Mouse (Mus musculus) limb, embryonic 15.5 days (tissue): ENCODE measurements around the gene Tspyl3. TPM values are rescaled to one million over a fixed set of nuclear protein-coding genes. Genes with fewer than 3 reads are reported as not detected.

ENCODE experiments used
- ATAC-seq: fragments of 200-750 bp; cut with Nextera tagmentation; 2 replicates; pipeline ENCODE4 v1.8.0; 2017; ENCODE audit warnings: low read depth, moderate TSS enrichment; ENCODE audit not compliant: insufficient number of reproducible peaks, low FRiP score, low TSS enrichment
- H3K27ac ChIP-seq: fragments of 300-500 bp; sonication (generic); 2 replicates; pipeline ENCODE4 v1.5.1; 2015; ENCODE audit warnings: moderate library complexity, mild to moderate bottlenecking, inconsistent platforms
- H3K27me3 ChIP-seq: fragments of 300-500 bp; sonication (generic); 2 replicates; pipeline ENCODE4 v1.6.1; 2015; ENCODE audit warnings: inconsistent platforms
- H3K36me3 ChIP-seq: fragments of 300-500 bp; sonication (generic); 2 replicates; pipeline ENCODE4 v1.6.1; 2015; ENCODE audit warnings: inconsistent platforms
- H3K4me1 ChIP-seq: fragments of 300-500 bp; sonication (generic); 2 replicates; pipeline ENCODE4 v1.6.1; 2015; ENCODE audit warnings: inconsistent platforms
- H3K4me2 ChIP-seq: fragments of 300-500 bp; sonication (generic); 2 replicates; pipeline ENCODE4 v1.6.1; 2015; ENCODE audit warnings: mild to moderate bottlenecking, inconsistent platforms
- H3K4me3 ChIP-seq: fragments of 300-500 bp; sonication (generic); 2 replicates; pipeline ENCODE4 v1.5.1; 2015; ENCODE audit warnings: mild to moderate bottlenecking, inconsistent platforms
- H3K9ac ChIP-seq: fragments of 300-500 bp; sonication (generic); 2 replicates; pipeline ENCODE4 v1.6.1; 2015; ENCODE audit warnings: inconsistent platforms
- H3K9me3 ChIP-seq: fragments of 300-500 bp; sonication (generic); 2 replicates; pipeline ENCODE4 v1.6.1; 2016; ENCODE audit warnings: inconsistent platforms
- WGBS: fragments of 180-500 bp; shearing (Covaris S2); methylation state at CpG from one replicate; pipeline ENCODE4 v1.1.7; 2015; 5-methylcytosine and 5-hydroxymethylcytosine counted together
- polyA plus RNA-seq: library from polyadenylated mRNA; unstranded; fragments of >200 nt; fragmentation: Nextera tagmentation; extraction: Ambion mirVana; gene quantifications from 2 replicates; pipeline ENCODE4 v1.2.1, GENCODE M21; 2015

The Tspyl3 gene
- polyA plus RNA-seq, 1 experiment from 2014 or later: 14.7 TPM

DNA sequence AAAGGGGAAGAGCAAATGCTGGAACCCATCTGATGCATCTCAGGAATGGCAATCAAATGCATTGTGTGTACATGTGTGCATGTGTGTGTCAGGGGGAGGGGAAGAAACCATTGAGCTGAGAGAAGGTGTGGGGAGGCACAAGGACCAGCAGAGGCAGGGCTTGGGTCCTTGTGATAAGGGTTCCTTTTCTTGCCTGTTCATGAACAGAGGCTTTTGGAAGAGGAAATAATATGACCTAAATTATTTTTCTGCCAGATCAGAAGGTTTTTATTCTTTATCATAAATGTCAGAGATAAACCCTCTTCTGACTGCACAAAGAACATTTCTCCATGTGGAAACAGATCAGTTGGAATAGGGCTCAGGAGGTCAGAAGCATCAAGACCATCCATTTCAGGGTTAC, 3.1 kb downstream of the Tspyl3 start:
- no peaks in the 10 kb centered on the region for H3K27me3 ChIP-seq
- H3K36me3 ChIP-seq: peaks cover 14% of the 10 kb centered on the region; the same call in 1 of the 2 replicates
- H3K27ac ChIP-seq: no peak overlapping the region
- no peaks in the 10 kb centered on the region for H3K9me3 ChIP-seq
- H3K4me3 ChIP-seq: no peak overlapping the region
- H3K4me1 ChIP-seq: peaks cover 13% of the 10 kb centered on the region
- H3K9ac ChIP-seq: no peak overlapping the region
- H3K4me2 ChIP-seq: no peak overlapping the region
- no peak for ATAC-seq

DNA sequence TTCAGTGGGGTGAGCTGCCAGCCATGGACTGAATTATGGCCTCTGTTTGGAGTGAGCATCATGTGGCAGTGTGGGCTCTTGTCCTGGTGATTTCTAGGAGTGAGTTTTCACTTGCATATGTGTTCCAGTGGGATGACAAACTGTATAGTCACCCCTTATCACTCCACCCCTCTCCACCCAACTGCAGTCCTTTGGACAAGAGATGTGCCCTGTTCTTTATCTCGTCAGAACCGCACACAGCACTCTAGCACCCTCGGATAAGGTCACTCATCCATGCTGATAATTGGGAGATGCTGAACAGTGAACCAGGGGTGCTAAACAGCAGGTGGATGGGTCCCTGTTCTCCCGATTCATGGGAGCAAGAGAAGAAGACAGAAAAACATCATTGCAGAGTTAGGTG, 3.6 kb downstream of the Tspyl3 start:
- H3K36me3 ChIP-seq: peaks cover 14% of the 10 kb centered on the region; the same call in 1 of the 2 replicates
- no peak overlapping the region for H3K27ac ChIP-seq
- WGBS: 93% methylated on average over 4 of the region's 4 CpGs
- no peaks in the 10 kb centered on the region for H3K9me3 ChIP-seq
- H3K9ac ChIP-seq: no peak overlapping the region
- H3K4me3 ChIP-seq: no peak overlapping the region
- no peak overlapping the region for H3K4me2 ChIP-seq
- no peaks in the 10 kb centered on the region for H3K27me3 ChIP-seq
- peaks cover 13% of the 10 kb centered on the region for H3K4me1 ChIP-seq
- no peak for ATAC-seq

DNA sequence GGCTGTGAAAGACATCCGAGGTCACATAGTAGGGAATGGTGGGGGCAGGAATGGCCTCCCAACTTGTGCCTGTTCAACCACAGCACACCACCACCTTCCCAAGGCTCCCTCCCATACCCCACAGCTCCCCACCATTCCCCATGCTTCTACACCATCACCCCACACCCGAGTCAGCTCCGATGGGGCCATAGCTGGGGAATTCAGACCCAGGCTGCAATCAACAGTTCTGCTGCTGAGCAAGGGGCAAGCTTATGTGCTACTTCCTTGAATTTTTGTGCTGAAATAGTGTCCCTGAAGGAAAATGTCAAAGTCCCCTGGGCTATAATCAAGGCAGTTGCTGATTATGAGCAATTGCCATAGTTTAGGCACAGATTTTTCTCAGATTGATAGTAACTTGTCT, 6.7 kb downstream of the Tspyl3 start:
- H3K4me3 ChIP-seq: no peak overlapping the region
- H3K4me2 ChIP-seq: no peak overlapping the region
- no peaks in the 10 kb centered on the region for H3K9me3 ChIP-seq
- H3K4me1 ChIP-seq: no peaks in the 10 kb centered on the region
- no peak overlapping the region for H3K27ac ChIP-seq
- peaks cover 14% of the 10 kb centered on the region; the same call in 1 of the 2 replicates for H3K36me3 ChIP-seq
- 67% methylated on average over 3 of the region's 3 CpGs for WGBS
- no peaks in the 10 kb centered on the region for H3K27me3 ChIP-seq
- no peak overlapping the region for H3K9ac ChIP-seq
- ATAC-seq: no peak

DNA sequence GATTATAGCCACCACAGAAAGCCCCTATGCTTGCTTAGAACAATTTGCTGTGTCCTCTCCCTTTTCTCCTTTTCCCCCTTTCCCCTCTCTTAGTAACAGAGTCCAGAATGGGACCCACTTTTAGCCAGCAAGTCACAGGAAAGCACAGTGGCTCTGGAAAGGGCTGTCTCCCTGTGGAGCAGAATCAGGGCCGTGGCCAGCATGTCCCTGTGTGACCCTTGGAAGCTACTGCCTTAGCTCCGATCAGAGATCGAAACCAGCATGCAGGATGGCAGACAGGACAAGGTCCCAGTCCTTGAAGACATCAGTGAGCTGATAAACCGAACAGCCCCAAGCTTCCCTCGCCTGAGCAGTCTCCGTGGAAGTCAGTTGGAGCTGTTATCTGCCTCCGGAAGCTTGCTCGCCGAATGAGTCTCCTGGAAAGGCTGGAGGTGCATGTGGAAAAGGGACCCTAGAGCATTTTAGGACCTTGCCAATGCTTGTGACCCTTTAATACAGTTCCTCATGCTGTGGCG, 7.4 kb downstream of the Tspyl3 start:
- Histone ChIP-seq H3K27ac (no peak overlapping the region), H3K9me3 (no peaks in the 10 kb centered on the region), H3K9ac (no peak overlapping the region), H3K4me1 (no peaks in the 10 kb centered on the region), H3K4me2 (no peak overlapping the region), H3K27me3 (no peaks in the 10 kb centered on the region), H3K36me3 (peaks cover 14% of the 10 kb centered on the region; the same call in 1 of the 2 replicates), H3K4me3 (no peak overlapping the region)
- ATAC-seq: no peak
- 83% methylated on average over 10 of the region's 10 CpGs for WGBS

DNA sequence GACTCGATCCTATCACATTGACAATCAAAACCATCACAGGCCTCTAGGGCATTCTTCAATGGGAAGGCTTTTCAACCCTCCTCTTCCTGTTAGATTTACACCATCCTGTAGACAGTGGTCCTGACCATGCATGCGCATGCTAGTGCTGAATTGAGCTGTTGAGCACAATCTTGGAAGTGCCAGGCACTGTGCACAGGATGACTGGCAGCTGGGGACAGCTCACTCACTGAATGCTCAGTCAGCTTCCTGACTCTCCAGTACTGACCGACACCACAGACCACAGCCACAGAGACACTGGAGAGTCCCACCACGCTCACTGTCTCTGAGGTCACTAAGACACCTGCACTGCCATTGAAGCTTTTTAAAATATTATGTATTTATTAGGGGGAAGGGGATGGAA, 9.8 kb downstream of the Tspyl3 start:
- Histone ChIP-seq H3K4me1 (no peaks in the 10 kb centered on the region), H3K36me3 (peaks cover 5% of the 10 kb centered on the region; the same call in 1 of the 2 replicates), H3K27me3 (no peaks in the 10 kb centered on the region), H3K4me3 (no peak overlapping the region), H3K9me3 (no peaks in the 10 kb centered on the region), H3K27ac (no peak overlapping the region), H3K9ac (no peak overlapping the region), H3K4me2 (no peak overlapping the region)
- no peak for ATAC-seq
- 72% methylated on average over 4 of the region's 4 CpGs for WGBS

DNA sequence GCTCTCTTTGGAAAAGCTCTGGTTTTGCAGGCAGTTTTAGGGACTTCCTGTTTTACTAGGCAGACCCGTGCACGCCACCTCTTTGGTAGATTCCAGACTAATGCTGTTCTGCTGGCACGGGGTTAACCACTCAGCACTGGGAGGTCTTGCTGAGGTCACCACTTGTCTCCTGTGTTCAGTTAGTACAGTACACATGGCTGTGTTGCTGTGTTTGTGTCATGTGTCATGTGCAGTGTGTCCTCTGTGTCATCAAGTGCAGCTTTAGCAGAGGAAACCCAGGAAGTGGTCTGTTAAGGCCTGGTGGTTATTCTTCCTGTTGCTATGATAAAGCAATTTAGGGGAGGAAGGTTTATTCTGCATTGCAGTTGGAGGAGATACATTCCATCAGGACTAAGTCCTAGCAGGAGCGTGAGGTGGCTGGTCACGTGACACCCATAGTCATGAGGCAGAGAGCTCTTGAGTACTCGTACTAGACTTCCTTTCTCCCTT, 10.4 kb downstream of the Tspyl3 start:
- 66% methylated on average over 6 of the region's 6 CpGs for WGBS
- ATAC-seq: no peak
- peaks cover 7% of the 10 kb centered on the region for H3K36me3 ChIP-seq

DNA sequence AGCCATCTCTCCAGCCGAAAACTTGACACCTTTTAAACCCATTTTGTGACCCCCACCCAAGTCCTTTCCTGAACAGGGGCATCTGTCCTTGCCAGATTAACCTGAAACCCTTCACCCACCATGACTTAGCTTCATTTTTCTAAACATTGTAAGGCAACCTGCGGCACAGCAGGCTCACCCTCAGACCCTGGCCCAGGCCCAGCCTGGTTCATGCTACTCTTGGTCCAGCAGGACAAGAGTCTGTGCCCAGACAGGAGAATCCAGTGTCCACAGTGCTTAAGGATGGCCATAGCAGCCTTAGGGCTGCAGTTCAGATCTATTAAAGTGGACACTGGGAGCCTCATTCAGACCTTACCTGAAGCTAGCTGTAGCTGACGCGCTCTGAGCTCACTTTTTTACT, 11.9 kb downstream of the Tspyl3 start:
- ATAC-seq: no peak
- no peak overlapping the region for H3K27ac ChIP-seq

More for the DNA sequence above, 10.4 kb downstream of the Tspyl3 start:
- no peaks in the 10 kb centered on the region for H3K27me3 ChIP-seq
- no peak overlapping the region for H3K27ac ChIP-seq
- H3K4me1 ChIP-seq: no peaks in the 10 kb centered on the region
- H3K9ac ChIP-seq: no peak overlapping the region
- H3K4me2 ChIP-seq: no peak overlapping the region
- no peak overlapping the region for H3K4me3 ChIP-seq
- H3K9me3 ChIP-seq: no peaks in the 10 kb centered on the region

DNA sequence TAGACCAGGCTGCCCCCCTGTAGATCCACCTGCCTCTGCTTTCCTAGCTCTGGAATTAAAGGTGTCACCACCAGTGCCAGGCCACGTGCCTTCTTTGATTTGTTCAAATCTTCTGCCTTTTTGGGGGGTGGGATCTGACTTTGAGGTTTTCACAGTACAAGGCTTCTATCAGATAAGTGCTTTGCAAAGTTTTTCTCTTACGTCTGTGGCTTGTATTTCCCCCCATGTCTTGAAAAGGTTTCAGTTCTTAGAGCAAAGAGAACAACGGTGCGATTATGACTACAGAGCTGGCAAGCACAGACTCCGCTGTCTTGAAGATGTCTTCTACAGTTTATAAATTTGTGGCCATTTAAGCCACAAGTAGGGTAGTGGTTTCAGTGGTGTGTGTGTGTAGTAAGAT, 13.8 kb downstream of the Tspyl3 start:
- no peaks in the 10 kb centered on the region for H3K9me3 ChIP-seq
- H3K9ac ChIP-seq: no peak overlapping the region
- no peak overlapping the region for H3K4me2 ChIP-seq
- 89% methylated on average over 5 of the region's 5 CpGs for WGBS
- no peaks in the 10 kb centered on the region for H3K4me1 ChIP-seq
- no peak for ATAC-seq
- H3K27ac ChIP-seq: no peak overlapping the region
- peaks cover 38% of the 10 kb centered on the region for H3K36me3 ChIP-seq
- H3K4me3 ChIP-seq: no peak overlapping the region
- no peaks in the 10 kb centered on the region for H3K27me3 ChIP-seq

More for the DNA sequence above, 11.9 kb downstream of the Tspyl3 start:
- Histone ChIP-seq H3K4me3 (no peak overlapping the region), H3K4me1 (no peaks in the 10 kb centered on the region), H3K36me3 (peaks cover 21% of the 10 kb centered on the region), H3K27me3 (no peaks in the 10 kb centered on the region), H3K9me3 (no peaks in the 10 kb centered on the region), H3K9ac (no peak overlapping the region), H3K4me2 (no peak overlapping the region)
- 89% methylated on average over 4 of the region's 4 CpGs for WGBS

DNA sequence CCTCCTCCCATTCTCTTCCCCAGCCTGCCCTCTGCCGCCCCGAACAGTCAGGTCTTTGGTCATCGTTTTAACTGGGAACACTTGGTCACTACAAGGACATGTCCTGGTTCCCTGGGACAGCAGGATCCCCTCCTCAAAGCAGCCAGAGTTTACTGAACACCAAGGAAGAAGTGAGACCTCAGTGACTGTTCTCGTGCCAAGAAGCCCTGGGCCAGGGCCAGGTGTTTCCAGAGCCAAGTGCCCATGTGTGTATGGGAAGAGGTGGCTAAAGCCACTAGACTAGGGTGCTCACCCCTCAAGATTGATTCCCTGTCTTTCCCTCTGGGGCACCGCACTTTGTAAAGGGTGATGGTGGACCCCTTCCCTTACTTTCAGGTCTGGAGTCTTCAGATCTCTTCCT, 16.0 kb downstream of the Tspyl3 start:
- H3K27ac ChIP-seq: no peak overlapping the region
- no peaks in the 10 kb centered on the region for H3K9me3 ChIP-seq
- H3K36me3 ChIP-seq: peaks cover 59% of the 10 kb centered on the region
- no peak overlapping the region for H3K4me2 ChIP-seq
- H3K9ac ChIP-seq: no peak overlapping the region
- 89% methylated on average over 5 of the region's 5 CpGs for WGBS
- H3K4me1 ChIP-seq: no peaks in the 10 kb centered on the region
- H3K27me3 ChIP-seq: no peaks in the 10 kb centered on the region
- no peak for ATAC-seq
- H3K4me3 ChIP-seq: no peak overlapping the region

DNA sequence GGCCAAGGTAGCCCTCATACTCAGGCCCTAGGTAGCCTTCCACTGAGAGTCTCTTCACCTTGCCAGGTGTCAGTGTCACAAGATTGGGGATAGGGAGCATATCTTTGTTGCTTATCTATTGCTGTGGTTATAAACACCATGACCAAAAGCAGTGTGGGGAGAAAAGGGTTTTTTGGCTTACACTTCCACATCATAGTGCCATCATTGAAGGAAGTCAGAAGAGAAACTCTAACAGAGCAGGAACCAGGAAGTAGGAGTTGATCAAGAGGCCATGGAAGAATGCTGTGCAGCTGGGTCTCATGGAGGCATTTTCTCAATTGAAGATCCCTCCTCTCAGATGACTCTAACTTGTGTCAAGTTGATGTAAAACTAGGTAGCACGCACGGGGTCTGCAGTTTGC, 17.1 kb downstream of the Tspyl3 start:
- WGBS: 92% methylated on average over 2 of the region's 2 CpGs
- no peak for ATAC-seq
- peaks cover 68% of the 10 kb centered on the region for H3K36me3 ChIP-seq
- H3K9me3 ChIP-seq: no peaks in the 10 kb centered on the region
- H3K4me1 ChIP-seq: no peaks in the 10 kb centered on the region
- no peak overlapping the region for H3K27ac ChIP-seq
- H3K4me2 ChIP-seq: no peak overlapping the region
- H3K9ac ChIP-seq: no peak overlapping the region
- no peak overlapping the region for H3K4me3 ChIP-seq
- no peaks in the 10 kb centered on the region for H3K27me3 ChIP-seq

DNA sequence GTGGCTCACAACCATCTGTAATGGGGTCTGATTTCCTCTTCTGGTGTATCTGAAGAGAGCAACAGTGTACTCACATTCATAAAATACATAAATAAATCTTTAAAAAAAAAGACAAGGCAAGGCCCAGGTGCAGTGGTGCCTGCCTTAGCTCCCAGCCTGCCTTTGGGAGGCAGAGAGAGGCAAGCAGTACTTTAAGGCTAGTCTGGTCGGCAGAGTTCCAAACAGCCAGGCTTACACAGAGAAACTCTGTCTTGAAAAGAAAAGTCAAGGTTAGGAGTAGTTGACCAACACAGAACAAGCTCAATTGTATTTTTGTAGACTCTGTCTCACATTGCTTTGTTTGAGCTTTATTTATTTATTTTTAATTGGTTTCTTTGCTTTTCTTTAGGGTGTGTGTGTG, 22.5 kb downstream of the Tspyl3 start:
- Histone ChIP-seq H3K4me3 (no peak overlapping the region), H3K9ac (no peak overlapping the region), H3K36me3 (peaks cover 85% of the 10 kb centered on the region), H3K4me2 (no peak overlapping the region), H3K27ac (no peak overlapping the region), H3K27me3 (no peaks in the 10 kb centered on the region), H3K9me3 (no peaks in the 10 kb centered on the region), H3K4me1 (no peaks in the 10 kb centered on the region)
- no peak for ATAC-seq
- 74% methylated on average over 1 of the region's 1 CpGs for WGBS

DNA sequence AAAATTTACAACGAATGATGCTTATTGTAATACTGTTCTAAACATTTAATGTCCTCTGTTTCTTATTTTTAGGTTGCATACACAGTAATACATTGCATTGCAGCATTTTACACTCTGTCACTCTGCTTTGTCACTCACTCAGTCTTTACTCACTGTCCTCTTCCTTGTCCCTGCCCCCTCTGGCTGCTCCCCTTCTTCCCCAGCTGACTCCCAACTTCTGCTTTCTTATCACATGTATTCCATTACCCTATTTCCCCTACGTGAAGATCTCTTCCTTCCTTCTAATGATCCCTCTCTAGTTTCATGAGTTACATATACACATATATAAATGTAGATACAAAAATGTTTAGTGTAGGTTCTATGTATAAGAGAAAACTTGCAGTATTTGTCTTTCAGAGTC, 26.1 kb downstream of the Tspyl3 start:
- H3K27ac ChIP-seq: no peak overlapping the region
- H3K4me1 ChIP-seq: no peaks in the 10 kb centered on the region
- no peak overlapping the region for H3K9ac ChIP-seq
- ATAC-seq: no peak
- no peak overlapping the region for H3K4me2 ChIP-seq
- WGBS: 81% methylated on average over 2 of the region's 2 CpGs
- no peaks in the 10 kb centered on the region for H3K27me3 ChIP-seq
- H3K36me3 ChIP-seq: peaks cover 81% of the 10 kb centered on the region
- no peak overlapping the region for H3K4me3 ChIP-seq
- H3K9me3 ChIP-seq: no peaks in the 10 kb centered on the region

DNA sequence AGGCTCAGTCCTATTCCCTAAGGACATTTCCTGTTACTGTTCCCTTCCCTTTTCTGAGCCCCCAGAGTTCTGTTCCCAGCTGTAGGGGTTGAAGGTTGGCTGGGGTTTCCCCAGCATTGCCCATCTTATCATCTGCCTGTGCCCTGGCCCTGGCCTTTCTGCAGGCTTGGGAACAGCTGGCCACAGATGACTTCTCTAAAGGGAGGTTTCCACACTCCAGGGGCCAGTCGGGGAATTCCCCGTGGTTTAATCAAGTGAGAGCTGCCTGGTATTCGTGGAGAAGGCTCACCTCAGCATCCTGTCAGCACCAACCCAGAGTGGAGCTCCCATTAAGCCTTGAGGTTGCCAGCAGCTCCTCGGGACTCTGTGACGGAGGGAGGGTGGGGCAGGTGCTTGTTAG, 26.8 kb downstream of the Tspyl3 start:
- H3K36me3 ChIP-seq: peaks cover 78% of the 10 kb centered on the region
- ATAC-seq: no peak
- no peak overlapping the region for H3K4me2 ChIP-seq

More for the DNA sequence above, 26.8 kb downstream of the Tspyl3 start:
- H3K4me3 ChIP-seq: no peak overlapping the region
- 72% methylated on average over 5 of the region's 5 CpGs for WGBS
- no peaks in the 10 kb centered on the region for H3K9me3 ChIP-seq
- no peak overlapping the region for H3K9ac ChIP-seq
- H3K27me3 ChIP-seq: no peaks in the 10 kb centered on the region
- no peak overlapping the region for H3K27ac ChIP-seq
- H3K4me1 ChIP-seq: no peaks in the 10 kb centered on the region
